Mouse (Mus musculus): ENCODE measurements around the gene Mfsd11. TPM values are rescaled to one million over a fixed set of nuclear protein-coding genes. Genes with fewer than 3 reads are reported as not detected.
"Not testable (repeated sequence)": the region's sequence is repeated elsewhere in the genome, so short reads cannot be mapped to it uniquely, and the experiment has no call there.

Mfsd11 gene
- polyA plus RNA-seq, 1 experiment, result 109 TPM

- no peak overlapping the region for H3K27ac ChIP-seq (ENCODE audit: control insufficient read depth, insufficient read depth, low read depth, low read length)
- H3K36me3 ChIP-seq (ENCODE audit: control insufficient read depth, insufficient read depth, low read length), result no peaks in the 10 kb centered on the region
- no peaks in the 10 kb centered on the region for H3K27me3 ChIP-seq (ENCODE audit: control insufficient read depth, insufficient read depth, low read length)
- TF ChIP-seq CTCF (IDR thresholded peaks at IDR 0.05; ENCODE audit: control insufficient read depth, insufficient read depth, insufficient replicate concordance, low read depth, low read length) (no peak), POLR2A (IDR thresholded peaks at IDR 0.05; ENCODE audit: control insufficient read depth, low read depth, low read length) (no peak)
- H3K4me3 ChIP-seq (ENCODE audit: control insufficient read depth, low read depth, low read length), result no peak overlapping the region; the same call in 1 of the 2 replicates
- peaks cover 5% of the 10 kb centered on the region for H3K4me1 ChIP-seq (ENCODE audit: control insufficient read depth, insufficient read depth, low read length)
Observed at GRCm38 (mm10) chr11:116887136-116887535, 34.9 kb downstream of the Mfsd11 start.

- Histone ChIP-seq H3K4me1 (ENCODE audit: control insufficient read depth, insufficient read depth, low read length) (no peaks in the 10 kb centered on the region), H3K27ac (ENCODE audit: control insufficient read depth, insufficient read depth, low read depth, low read length) (no peak overlapping the region), H3K4me3 (ENCODE audit: control insufficient read depth, low read depth, low read length) (no peak overlapping the region), H3K27me3 (ENCODE audit: control insufficient read depth, insufficient read depth, low read length) (no peaks in the 10 kb centered on the region), H3K36me3 (ENCODE audit: control insufficient read depth, insufficient read depth, low read length) (no peaks in the 10 kb centered on the region)
- TF ChIP-seq POLR2A (IDR thresholded peaks at IDR 0.05; ENCODE audit: control insufficient read depth, low read depth, low read length) (no peak), CTCF (IDR thresholded peaks at IDR 0.05; ENCODE audit: control insufficient read depth, insufficient read depth, insufficient replicate concordance, low read depth, low read length) (no peak)
Observed at GRCm38 (mm10) chr11:116893532-116894442, 41.5 kb downstream of the Mfsd11 start.

GRCm38 (mm10) chr11:116895402-116895801 is 43.2 kb downstream of the Mfsd11 start:
- Histone ChIP-seq H3K4me3 (ENCODE audit: control insufficient read depth, low read depth, low read length) (no peak overlapping the region), H3K27ac (ENCODE audit: control insufficient read depth, insufficient read depth, low read depth, low read length) (no peak overlapping the region), H3K36me3 (ENCODE audit: control insufficient read depth, insufficient read depth, low read length) (no peaks in the 10 kb centered on the region), H3K4me1 (ENCODE audit: control insufficient read depth, insufficient read depth, low read length) (no peaks in the 10 kb centered on the region), H3K27me3 (ENCODE audit: control insufficient read depth, insufficient read depth, low read length) (no peaks in the 10 kb centered on the region)
- TF ChIP-seq POLR2A (IDR thresholded peaks at IDR 0.05; ENCODE audit: control insufficient read depth, low read depth, low read length) (no peak), CTCF (IDR thresholded peaks at IDR 0.05; ENCODE audit: control insufficient read depth, insufficient read depth, insufficient replicate concordance, low read depth, low read length) (no peak)

- Histone ChIP-seq H3K4me1 (ENCODE audit: control insufficient read depth, insufficient read depth, low read length) (no peaks in the 10 kb centered on the region), H3K36me3 (ENCODE audit: control insufficient read depth, insufficient read depth, low read length) (no peaks in the 10 kb centered on the region), H3K27ac (ENCODE audit: control insufficient read depth, insufficient read depth, low read depth, low read length) (no peak overlapping the region), H3K27me3 (ENCODE audit: control insufficient read depth, insufficient read depth, low read length) (no peaks in the 10 kb centered on the region), H3K4me3 (ENCODE audit: control insufficient read depth, low read depth, low read length) (no peak overlapping the region)
- TF ChIP-seq POLR2A (IDR thresholded peaks at IDR 0.05; ENCODE audit: control insufficient read depth, low read depth, low read length) (no peak), CTCF (IDR thresholded peaks at IDR 0.05; ENCODE audit: control insufficient read depth, insufficient read depth, insufficient replicate concordance, low read depth, low read length) (no peak)
Observed at GRCm38 (mm10) chr11:116899247-116899646, 47.0 kb downstream of the Mfsd11 start.

- H3K27me3 ChIP-seq (ENCODE audit: control insufficient read depth, insufficient read depth, low read length); H3K27ac ChIP-seq (ENCODE audit: control insufficient read depth, insufficient read depth, low read depth, low read length); H3K36me3 ChIP-seq (ENCODE audit: control insufficient read depth, insufficient read depth, low read length); H3K4me3 ChIP-seq (ENCODE audit: control insufficient read depth, low read depth, low read length); H3K4me1 ChIP-seq (ENCODE audit: control insufficient read depth, insufficient read depth, low read length): not testable (repeated sequence)
Observed at GRCm38 (mm10) chr11:116902588-116902987, 50.3 kb downstream of the Mfsd11 start.

GRCm38 (mm10) chr11:116905741-116906456 is 53.7 kb downstream of the Mfsd11 start:
- H3K27ac ChIP-seq (ENCODE audit: control insufficient read depth, insufficient read depth, low read depth, low read length), result no peak overlapping the region
- peaks cover 8% of the 10 kb centered on the region for H3K4me1 ChIP-seq (ENCODE audit: control insufficient read depth, insufficient read depth, low read length)
- TF ChIP-seq CTCF (IDR thresholded peaks at IDR 0.05; ENCODE audit: control insufficient read depth, insufficient read depth, insufficient replicate concordance, low read depth, low read length), result no peak
- no peak for TF ChIP-seq POLR2A (IDR thresholded peaks at IDR 0.05; ENCODE audit: control insufficient read depth, low read depth, low read length)
- no peaks in the 10 kb centered on the region for H3K27me3 ChIP-seq (ENCODE audit: control insufficient read depth, insufficient read depth, low read length)
- peak overlapping the region; percentile 6 for H3K4me3 ChIP-seq (ENCODE audit: control insufficient read depth, low read depth, low read length)
- H3K36me3 ChIP-seq (ENCODE audit: control insufficient read depth, insufficient read depth, low read length), result no peaks in the 10 kb centered on the region

- peaks cover 2% of the 10 kb centered on the region; the same call in 1 of the 2 replicates for H3K4me1 ChIP-seq (ENCODE audit: control insufficient read depth, insufficient read depth, low read length)
- TF ChIP-seq CTCF (IDR thresholded peaks at IDR 0.05; ENCODE audit: control insufficient read depth, insufficient read depth, insufficient replicate concordance, low read depth, low read length) (no peak), POLR2A (IDR thresholded peaks at IDR 0.05; ENCODE audit: control insufficient read depth, low read depth, low read length) (no peak)
- no peaks in the 10 kb centered on the region for H3K27me3 ChIP-seq (ENCODE audit: control insufficient read depth, insufficient read depth, low read length)
- no peak overlapping the region for H3K4me3 ChIP-seq (ENCODE audit: control insufficient read depth, low read depth, low read length)
- H3K27ac ChIP-seq (ENCODE audit: control insufficient read depth, insufficient read depth, low read depth, low read length), result no peak overlapping the region
- H3K36me3 ChIP-seq (ENCODE audit: control insufficient read depth, insufficient read depth, low read length), result no peaks in the 10 kb centered on the region
Observed at GRCm38 (mm10) chr11:116913573-116913972, 61.3 kb downstream of the Mfsd11 start.

Measured in testis, adult 2 months (tissue).